Mouse (Mus musculus): ENCODE results near the gene Zim1.

GRCm38 (mm10) chr7:6666726-6667125 lies 29.5 kb downstream of the Zim1 start:
- no peak for TF ChIP-seq CTCF (IDR thresholded peaks at IDR 0.05; ENCODE audit: control insufficient read depth, insufficient read depth, insufficient read length)
- no peak for TF ChIP-seq MYOD1 (IDR thresholded peaks at IDR 0.05; ENCODE audit: control insufficient read depth, insufficient read length, low read depth)
